Mouse (Mus musculus) embryonic facial prominence, embryonic 10.5 days (tissue): ENCODE data around the gene Tmem132a. TPM values are rescaled to one million over a fixed set of nuclear protein-coding genes. Genes with fewer than 3 reads are reported as not detected.

ENCODE experiments used
- DNase-seq: peaks from one replicate; pipeline ENCODE4 v3.0.0-alpha.2; 2017; ENCODE audit warnings: low spot score
- H3K27ac ChIP-seq: fragments of 300-500 bp; sonication (generic); replicated peaks from 2 replicates; pipeline ENCODE4 v1.5.1; 2016; ENCODE audit warnings: mild to moderate bottlenecking
- H3K27me3 ChIP-seq: fragments of 300-500 bp; sonication (generic); replicated peaks from 2 replicates; pipeline ENCODE4 v1.6.1; 2016; ENCODE audit warnings: low read depth, mild to moderate bottlenecking; ENCODE audit not compliant: poor library complexity, severe bottlenecking
- H3K36me3 ChIP-seq: fragments of 300-500 bp; sonication (generic); replicated peaks from 2 replicates; pipeline ENCODE4 v1.6.1; 2016; ENCODE audit warnings: mild to moderate bottlenecking, moderate library complexity
- H3K4me1 ChIP-seq: fragments of 300-500 bp; sonication (generic); 2 replicates; pipeline ENCODE4 v1.6.1; 2016
- H3K4me3 ChIP-seq: fragments of 300-500 bp; sonication (generic); 2 replicates; pipeline ENCODE4 v1.5.1; 2016; ENCODE audit warnings: mild to moderate bottlenecking, moderate library complexity
- H3K9me3 ChIP-seq: fragments of 300-500 bp; sonication (generic); 2 replicates; pipeline ENCODE4 v1.6.1; 2016; ENCODE audit warnings: mild to moderate bottlenecking
- WGBS: fragments of 180-500 bp; shearing (Covaris S2); methylation state at CpG from one replicate; pipeline ENCODE4 v1.1.7; 2016; 5-methylcytosine and 5-hydroxymethylcytosine counted together
- polyA plus RNA-seq: library from polyadenylated mRNA; unstranded; fragments of >200 nt; fragmentation: Nextera tagmentation; extraction: Ambion mirVana; gene quantifications from 2 replicates; pipeline ENCODE4 v1.2.1, GENCODE M21; 2016

Tmem132a gene
- polyA plus RNA-seq, 1 experiment from 2014 or later, result 142 TPM

DNA sequence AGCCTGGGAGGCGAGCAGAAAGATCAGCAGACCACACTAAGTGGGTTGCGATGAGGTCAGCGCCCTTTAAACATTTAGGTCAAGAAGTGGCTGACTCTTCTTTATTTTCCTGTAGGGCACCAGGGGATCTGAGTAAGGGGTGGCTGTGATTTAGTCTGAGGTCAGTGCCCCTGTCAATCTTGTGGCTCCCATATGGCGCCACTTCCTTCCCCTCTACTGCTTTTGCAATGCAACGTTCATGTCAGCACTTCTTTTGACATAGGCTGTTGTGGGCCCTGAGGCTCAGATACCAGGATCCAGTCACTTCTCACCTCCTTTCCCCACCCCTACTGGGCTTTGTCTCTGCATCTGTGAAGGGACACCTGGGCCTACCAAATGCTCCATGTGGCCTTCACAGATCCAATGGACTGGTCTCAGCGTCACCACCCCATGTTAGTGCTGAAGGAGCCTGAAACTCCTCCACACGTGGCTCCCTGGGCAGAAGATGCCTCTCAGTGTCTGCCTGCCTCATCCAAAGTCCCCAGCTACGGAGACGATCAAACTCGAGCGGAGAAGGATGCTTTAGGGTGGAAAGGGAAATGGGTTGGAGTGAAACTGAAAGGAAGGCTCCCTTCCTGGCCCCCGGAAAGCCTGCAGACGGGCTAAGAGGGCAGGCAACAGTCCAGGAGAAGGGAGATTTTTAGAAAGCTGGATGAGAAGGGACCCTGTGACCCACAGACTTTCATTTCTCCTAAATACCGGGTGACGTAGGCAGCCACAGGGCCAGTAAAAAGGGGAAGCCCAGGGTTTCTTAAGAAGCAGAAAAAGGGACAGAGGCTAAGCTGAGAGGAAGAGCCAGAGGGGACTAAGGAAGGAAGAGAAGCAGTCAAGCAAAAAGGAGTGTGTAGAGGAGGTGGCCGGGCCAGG lies 27.8 kb downstream of the Tmem132a start:
- Histone ChIP-seq H3K27me3 (peaks cover 22% of the 10 kb centered on the region), H3K27ac (peak overlapping the region; percentile 63), H3K4me3 (0 out of 2 replicates have a peak overlapping the region, but pooled peaks have one; percentile 8), H3K9me3 (no peaks in the 10 kb centered on the region), H3K4me1 (peaks cover 24% of the 10 kb centered on the region), H3K36me3 (no peaks in the 10 kb centered on the region)
- DNase-seq, result peak; percentile 44
- 32% methylated on average over 16 of the region's 16 CpGs for WGBS

DNA sequence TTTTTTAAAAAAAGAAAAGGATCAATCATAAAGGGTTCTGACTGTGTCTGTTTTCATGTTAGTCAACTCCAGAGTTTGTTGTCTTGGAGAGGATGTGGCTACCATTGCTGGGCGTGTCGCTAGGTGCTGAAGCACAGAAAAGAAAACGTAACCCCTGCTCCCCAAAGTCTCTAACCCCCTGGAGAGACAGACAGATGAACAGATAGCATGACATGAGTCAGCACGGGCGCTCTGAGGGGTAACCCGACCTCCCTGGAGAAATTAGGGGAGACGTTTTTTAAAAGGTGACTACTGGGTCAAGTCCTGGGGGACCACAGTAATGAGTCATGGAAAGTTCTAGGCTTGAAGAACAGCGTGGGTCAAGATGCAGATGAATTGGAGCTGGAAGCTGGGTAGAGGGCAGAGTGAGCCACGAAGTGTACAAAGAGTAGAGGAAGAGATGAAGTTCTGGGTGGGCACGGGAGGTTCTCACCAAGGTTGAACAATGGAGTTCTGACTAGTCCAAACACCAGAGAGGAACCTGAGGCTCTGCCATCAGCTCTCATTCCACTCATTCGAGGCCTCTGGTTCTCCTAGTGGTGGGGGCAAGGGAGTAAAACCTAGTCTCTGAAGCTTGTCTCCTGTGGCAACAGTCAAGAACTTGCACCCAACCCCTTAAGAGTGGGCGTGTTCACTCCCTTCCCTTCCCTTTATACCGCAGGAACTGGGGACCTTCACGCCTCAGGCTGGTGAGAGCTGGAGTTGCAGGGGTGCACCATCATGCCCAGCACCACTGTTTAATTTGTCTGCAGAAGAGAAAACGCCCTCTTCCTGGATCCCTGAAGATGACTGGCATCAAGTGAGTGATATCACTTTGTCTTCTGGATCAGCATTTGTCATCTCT lies 30.5 kb downstream of the Tmem132a start, which contains the start of gene Slc15a3:
TSS of gene Slc15a3 (plus strand) at position 718 of the 883 bp plus-strand sequence.
- 79% methylated on average over 15 of the region's 15 CpGs for WGBS
- DNase-seq, result no peak
- H3K9me3 ChIP-seq, result no peaks in the 10 kb centered on the region
- H3K27me3 ChIP-seq, result peaks cover 22% of the 10 kb centered on the region
- no peak within 1 kb of the TSS for H3K27ac ChIP-seq
- no peak within 1 kb of the TSS for H3K4me3 ChIP-seq
- peaks cover 24% of the 10 kb centered on the region for H3K4me1 ChIP-seq
- no peaks in the 10 kb centered on the region for H3K36me3 ChIP-seq

- Histone ChIP-seq H3K27me3 (peaks cover 9% of the 10 kb centered on the region; the same call in 1 of the 2 replicates), H3K36me3 (no peaks in the 10 kb centered on the region), H3K27ac (no peak overlapping the region), H3K4me3 (no peak overlapping the region), H3K9me3 (no peaks in the 10 kb centered on the region), H3K4me1 (no peaks in the 10 kb centered on the region)
- 53% methylated on average over 3 of the region's 3 CpGs for WGBS
- no peak for DNase-seq
Observed at GRCm38 (mm10) chr19:10835671-10836070, 34.1 kb downstream of the Tmem132a start.

GRCm38 (mm10) chr19:10833611-10834010 lies 36.1 kb downstream of the Tmem132a start:
- WGBS, result 83% methylated on average over 3 of the region's 3 CpGs

DNA sequence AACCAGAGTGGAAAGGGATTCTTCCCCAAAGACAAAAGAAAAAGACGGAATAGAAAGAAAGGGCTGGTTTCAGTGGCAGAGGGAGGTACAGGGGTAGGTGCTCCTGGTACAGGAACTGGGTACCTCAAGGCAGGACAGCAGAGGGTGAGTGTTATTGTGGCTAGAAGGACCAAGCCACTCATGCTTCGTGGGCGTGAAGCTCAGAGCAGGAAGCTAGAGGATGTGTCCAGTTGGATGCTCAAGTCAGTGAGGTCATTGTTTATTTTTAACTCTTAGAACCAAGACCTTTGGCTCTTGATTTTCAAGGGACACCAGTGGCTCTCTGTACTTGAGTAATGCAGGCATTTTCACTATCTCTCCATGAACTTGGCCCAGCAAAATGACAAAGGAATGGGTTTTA lies 37.7 kb downstream of the Tmem132a start:
- Histone ChIP-seq H3K36me3 (no peaks in the 10 kb centered on the region), H3K9me3 (no peaks in the 10 kb centered on the region), H3K4me3 (no peak overlapping the region), H3K27ac (no peak overlapping the region), H3K4me1 (no peaks in the 10 kb centered on the region), H3K27me3 (no peaks in the 10 kb centered on the region; the same call in 1 of the 2 replicates)
- no peak for DNase-seq
- WGBS, result 80% methylated on average over 3 of the region's 3 CpGs

More at GRCm38 (mm10) chr19:10833611-10834010, 36.1 kb downstream of the Tmem132a start:
- Histone ChIP-seq H3K4me3 (no peak overlapping the region), H3K9me3 (no peaks in the 10 kb centered on the region), H3K4me1 (no peaks in the 10 kb centered on the region), H3K27ac (no peak overlapping the region), H3K27me3 (no peaks in the 10 kb centered on the region; the same call in 1 of the 2 replicates), H3K36me3 (no peaks in the 10 kb centered on the region)
- DNase-seq, result no peak

DNA sequence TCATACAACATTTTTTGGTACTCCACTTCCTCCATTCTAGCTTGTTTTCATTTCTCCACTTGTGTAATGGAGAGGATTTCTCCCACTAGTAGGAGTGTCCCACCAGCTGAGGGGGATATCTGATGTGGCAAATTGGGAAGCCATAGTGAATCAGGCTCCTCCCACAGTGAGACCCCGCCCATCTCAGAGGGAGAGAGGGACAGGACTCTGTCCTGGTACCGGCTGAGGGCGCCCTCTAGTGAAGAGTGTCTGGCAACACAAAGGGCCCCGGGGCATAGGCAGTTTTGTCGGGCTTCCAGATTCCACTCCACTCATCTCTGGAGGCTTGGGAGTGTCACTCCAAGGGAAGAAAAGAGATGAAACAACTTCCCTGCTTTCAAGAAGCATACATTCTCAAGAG lies 38.3 kb downstream of the Tmem132a start:
- no peaks in the 10 kb centered on the region for H3K9me3 ChIP-seq
- 8% methylated on average over 5 of the region's 5 CpGs for WGBS
- peak; percentile 73 for DNase-seq

DNA sequence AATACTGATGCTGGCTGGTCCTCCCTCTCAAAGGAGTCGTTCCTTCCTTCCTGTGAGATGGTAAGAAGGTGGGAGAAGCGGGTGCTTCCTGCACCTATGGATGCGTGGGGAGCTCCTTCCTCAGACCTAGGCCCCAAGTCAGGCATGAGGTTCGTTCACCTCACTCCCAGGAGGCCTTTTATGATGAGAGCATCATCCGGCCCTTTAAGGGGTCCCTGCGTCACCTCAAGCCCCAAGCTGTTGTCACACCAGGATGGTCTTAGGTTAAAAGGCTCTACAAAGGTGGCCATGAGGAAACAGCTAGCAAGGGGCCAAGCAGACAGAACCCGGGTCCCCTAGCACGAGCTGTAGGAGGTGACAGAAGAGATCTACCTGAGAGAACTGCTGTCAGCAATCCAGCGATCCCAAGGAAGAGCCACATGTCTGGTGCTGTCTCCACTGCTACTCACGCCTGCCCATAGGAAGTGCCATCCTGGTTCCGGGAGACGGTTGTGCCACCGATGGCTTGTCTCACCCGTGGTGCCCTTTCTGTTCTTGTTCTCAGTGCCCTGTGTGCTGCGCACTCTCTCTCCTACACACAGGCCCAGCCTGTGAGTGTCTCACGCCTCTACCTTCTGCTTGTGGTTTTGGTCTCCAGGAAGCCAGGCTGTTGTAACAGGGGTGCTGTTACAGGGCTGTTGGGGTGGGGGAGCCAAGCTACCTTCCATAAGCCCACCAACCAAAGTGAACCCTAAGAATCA lies 40.1 kb downstream of the Tmem132a start, which contains the start of gene Cd6:
TSS of gene Cd6 (minus strand) at position 623 of the 740 bp plus-strand sequence.
- H3K4me1 ChIP-seq, result no peaks in the 10 kb centered on the region
- H3K36me3 ChIP-seq, result no peaks in the 10 kb centered on the region
- H3K9me3 ChIP-seq, result no peaks in the 10 kb centered on the region
- H3K27ac ChIP-seq, result no peak within 1 kb of the TSS; the same call in 1 of the 2 replicates
- H3K4me3 ChIP-seq, result no peak within 1 kb of the TSS
- DNase-seq, result no peak
- H3K27me3 ChIP-seq, result no peaks in the 10 kb centered on the region; the same call in 1 of the 2 replicates
- WGBS, result 87% methylated on average over 16 of the region's 16 CpGs

More for the DNA sequence above, 38.3 kb downstream of the Tmem132a start:
- no peaks in the 10 kb centered on the region for H3K36me3 ChIP-seq
- no peaks in the 10 kb centered on the region for H3K4me1 ChIP-seq
- H3K4me3 ChIP-seq, result no peak overlapping the region
- no peaks in the 10 kb centered on the region; the same call in 1 of the 2 replicates for H3K27me3 ChIP-seq
- no peak overlapping the region for H3K27ac ChIP-seq

- WGBS, result 89% methylated on average over 5 of the region's 5 CpGs
- Histone ChIP-seq H3K4me3 (no peak overlapping the region), H3K9me3 (no peaks in the 10 kb centered on the region), H3K4me1 (no peaks in the 10 kb centered on the region), H3K27me3 (no peaks in the 10 kb centered on the region), H3K36me3 (no peaks in the 10 kb centered on the region), H3K27ac (no peak overlapping the region)
- no peak for DNase-seq
Observed at GRCm38 (mm10) chr19:10828321-10828720, 41.4 kb downstream of the Tmem132a start.

DNA sequence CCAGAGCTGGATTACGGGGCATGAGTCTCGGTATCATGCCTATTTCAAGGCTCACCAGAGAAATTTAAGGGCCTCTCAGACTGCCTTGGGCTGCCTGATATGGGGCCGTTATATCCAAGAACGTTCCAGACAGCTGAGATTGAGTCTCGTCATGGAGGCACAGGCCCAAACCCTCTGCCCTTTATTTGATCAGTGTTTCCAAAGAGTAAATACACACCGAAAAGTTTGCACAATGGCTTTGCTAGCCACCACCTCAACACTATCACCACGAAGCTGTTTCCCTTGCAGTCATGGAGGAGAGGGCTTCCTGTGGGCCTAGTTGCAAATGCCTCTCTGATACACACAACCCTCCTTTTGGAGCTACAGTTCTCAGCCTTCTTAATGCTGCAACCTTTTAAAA lies 45.7 kb downstream of the Tmem132a start:
- Histone ChIP-seq H3K9me3 (no peaks in the 10 kb centered on the region), H3K27me3 (no peaks in the 10 kb centered on the region), H3K4me3 (no peak overlapping the region), H3K36me3 (no peaks in the 10 kb centered on the region), H3K4me1 (no peaks in the 10 kb centered on the region), H3K27ac (no peak overlapping the region)
- WGBS, result 91% methylated on average over 7 of the region's 7 CpGs
- DNase-seq, result no peak

GRCm38 (mm10) chr19:10822534-10822933 lies 47.2 kb downstream of the Tmem132a start:
- H3K9me3 ChIP-seq, result no peaks in the 10 kb centered on the region
- WGBS, result 91% methylated on average over 4 of the region's 4 CpGs
- H3K27ac ChIP-seq, result no peak overlapping the region
- peaks cover 10% of the 10 kb centered on the region for H3K4me1 ChIP-seq
- H3K4me3 ChIP-seq, result no peak overlapping the region
- DNase-seq, result no peak
- no peaks in the 10 kb centered on the region for H3K27me3 ChIP-seq
- H3K36me3 ChIP-seq, result no peaks in the 10 kb centered on the region

DNA sequence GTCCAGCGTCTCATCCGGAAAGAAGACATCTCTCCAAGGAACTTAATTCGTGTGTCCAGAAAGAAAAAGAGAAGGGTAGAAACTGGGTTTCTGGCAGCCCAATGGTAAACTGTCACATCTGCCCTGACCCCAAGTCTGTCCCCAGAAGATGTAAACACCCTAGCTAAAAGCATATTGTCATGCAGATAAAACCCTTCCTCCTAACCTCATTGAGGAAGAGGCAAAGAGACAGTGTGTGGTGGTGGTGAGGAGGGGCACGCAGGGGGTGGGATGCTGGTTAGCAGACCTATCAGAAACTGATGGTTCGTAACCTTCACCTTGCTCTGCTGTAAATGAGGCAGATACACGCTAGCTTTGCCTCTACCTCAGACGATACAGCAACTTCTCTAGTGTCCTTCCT lies 48.4 kb downstream of the Tmem132a start:
- Histone ChIP-seq H3K4me3 (no peak overlapping the region), H3K9me3 (no peaks in the 10 kb centered on the region), H3K4me1 (peaks cover 10% of the 10 kb centered on the region), H3K36me3 (no peaks in the 10 kb centered on the region), H3K27ac (no peak overlapping the region), H3K27me3 (no peaks in the 10 kb centered on the region)
- WGBS, result 73% methylated on average over 7 of the region's 7 CpGs
- no peak for DNase-seq
